Mouse (Mus musculus) MEL (cell line): ENCODE results near the gene Fzd9. TPM values are rescaled to one million over a fixed set of nuclear protein-coding genes. Genes with fewer than 3 reads are reported as not detected.

ENCODE experiments used
- DNase-seq: peaks from one replicate; pipeline ENCODE4 v3.0.0; 2011; ENCODE audit warnings: low read depth, low spot score
- H3K27ac ChIP-seq: 2 replicates; pipeline ENCODE4 v1.5.1; 2012; ENCODE audit warnings: low read depth, mild to moderate bottlenecking, control low read depth, low read length, moderate library complexity; ENCODE audit not compliant: control insufficient read depth
- H3K27me3 ChIP-seq, 2 experiments: fragments of 150-350 bp in 1 of 2; sonication (generic) in 1 of 2; 2 replicates each; pipeline ENCODE4 v1.6.1; 2012; ENCODE audit warnings: low read length in 2 of 2, mild to moderate bottlenecking in 2 of 2, improper control_type of control experiment in 1 of 2, moderate library complexity in 1 of 2; ENCODE audit not compliant: insufficient read depth in 2 of 2, control insufficient read depth in 1 of 2
- H3K36me3 ChIP-seq, 2 experiments: 2 replicates each; pipeline ENCODE4 v1.6.1; 2012 to 2014; ENCODE audit warnings: low read length in 2 of 2, improper control_type of control experiment in 1 of 2, inconsistent platforms in 1 of 2, mild to moderate bottlenecking in 1 of 2; ENCODE audit not compliant: insufficient read depth in 2 of 2, control insufficient read depth in 1 of 2
- H3K4me1 ChIP-seq, 2 experiments: fragments of 150-350 bp in 1 of 2; sonication (generic) in 1 of 2; 2 replicates each; pipeline ENCODE4 v1.6.1; 2012; ENCODE audit warnings: low read length in 2 of 2, improper control_type of control experiment in 1 of 2, mild to moderate bottlenecking in 1 of 2; ENCODE audit not compliant: insufficient read depth in 2 of 2, control insufficient read depth in 1 of 2
- H3K4me3 ChIP-seq, 2 experiments: fragments of 150-350 bp in 1 of 2; sonication (generic) in 1 of 2; 2 replicates each; pipeline ENCODE4 v1.5.1; 2012; ENCODE audit warnings: low read depth in 2 of 2, low read length in 2 of 2, mild to moderate bottlenecking in 2 of 2, moderate library complexity in 2 of 2, control low read depth in 1 of 2, improper control_type of control experiment in 1 of 2; ENCODE audit not compliant: control insufficient read depth in 1 of 2, insufficient read depth in 1 of 2
- H3K79me2 ChIP-seq: 2 replicates; pipeline ENCODE4 v1.6.1; 2012; ENCODE audit warnings: mild to moderate bottlenecking, low read length, moderate library complexity; ENCODE audit not compliant: control insufficient read depth, poor library complexity, insufficient read depth
- H3K9ac ChIP-seq: 2 replicates; pipeline ENCODE4 v1.6.1; 2012; ENCODE audit warnings: low read depth, mild to moderate bottlenecking, control low read depth, low read length, moderate library complexity; ENCODE audit not compliant: control insufficient read depth, poor library complexity, severe bottlenecking
- H3K9me3 ChIP-seq: fragments of 150-350 bp; sonication (generic); replicated peaks from 2 replicates; pipeline ENCODE4 v1.6.1; 2012; ENCODE audit warnings: mild to moderate bottlenecking, low read length, improper control_type of control experiment, moderate library complexity; ENCODE audit not compliant: insufficient read depth
- BHLHE40 ChIP-seq: IDR thresholded peaks from 2 replicates; pipeline ENCODE4 v1.6.1; 2012; ENCODE audit warnings: low read depth, mild to moderate bottlenecking, inconsistent platforms, low read length, improper control_type of control experiment, borderline replicate concordance
- CHD1 ChIP-seq: IDR thresholded peaks from 2 replicates; pipeline ENCODE4 v1.6.1; 2012; ENCODE audit warnings: low read depth, mild to moderate bottlenecking, inconsistent platforms, low read length, improper control_type of control experiment
- CTCF ChIP-seq, 3 experiments: IDR thresholded peaks in 2 of 3; conservative IDR thresholded peaks in 1 of 3; 2 replicates each; pipeline ENCODE4 v1.5.1; 2011 to 2012; ENCODE audit warnings: low read length in 3 of 3, low read depth in 2 of 3, mild to moderate bottlenecking in 2 of 3, improper control_type of control experiment in 1 of 3, inconsistent platforms in 1 of 3, mixed read lengths in 1 of 3, moderate library complexity in 1 of 3; ENCODE audit not compliant: control insufficient read depth in 1 of 3, insufficient read depth in 1 of 3, poor library complexity in 1 of 3, severe bottlenecking in 1 of 3
- E2F4 ChIP-seq: IDR thresholded peaks from 2 replicates; pipeline ENCODE4 v1.6.1; 2011; ENCODE audit warnings: low read depth, low read length, improper control_type of control experiment, borderline replicate concordance
- ELF1 ChIP-seq: IDR thresholded peaks from 2 replicates; pipeline ENCODE4 v1.6.1; 2014; ENCODE audit warnings: low read depth, mild to moderate bottlenecking, inconsistent platforms, low read length, improper control_type of control experiment, moderate library complexity
- GABPA ChIP-seq: IDR thresholded peaks from 2 replicates; pipeline ENCODE4 v1.6.1; 2012; ENCODE audit warnings: low read depth, mild to moderate bottlenecking, inconsistent platforms, low read length, improper control_type of control experiment, moderate library complexity
- JUND ChIP-seq: IDR thresholded peaks from 2 replicates; pipeline ENCODE4 v1.6.1; 2011; ENCODE audit warnings: low read depth, mild to moderate bottlenecking, improper control_type of control experiment, low read length
- KAT2A ChIP-seq: conservative IDR thresholded peaks from 2 replicates; pipeline ENCODE4 v1.6.1; 2012; ENCODE audit warnings: low read depth, low read length, improper control_type of control experiment, inconsistent platforms
- MAFK ChIP-seq: IDR thresholded peaks from 2 replicates; pipeline ENCODE4 v1.6.1; 2011; ENCODE audit warnings: low read depth, mild to moderate bottlenecking, low read length, improper control_type of control experiment, borderline replicate concordance
- MYC ChIP-seq: IDR thresholded peaks from 2 replicates; pipeline ENCODE4 v1.6.1; 2011; ENCODE audit warnings: low read depth, mild to moderate bottlenecking, low read length, improper control_type of control experiment, moderate library complexity
- NELFE ChIP-seq: IDR thresholded peaks from 2 replicates; pipeline ENCODE4 v1.6.1; 2011; ENCODE audit warnings: low read depth, low read length, improper control_type of control experiment
- POLR2A ChIP-seq, 2 experiments: IDR thresholded peaks; 2 replicates each; pipeline ENCODE4 v1.6.1; 2011 to 2012; ENCODE audit warnings: low read length in 2 of 2, mild to moderate bottlenecking in 2 of 2, control low read depth in 1 of 2, improper control_type of control experiment in 1 of 2, low read depth in 1 of 2, moderate library complexity in 1 of 2; ENCODE audit not compliant: control insufficient read depth in 1 of 2, insufficient read depth in 1 of 2, poor library complexity in 1 of 2
- POLR2AphosphoS5 ChIP-seq: IDR thresholded peaks from 2 replicates; pipeline ENCODE4 v1.6.1; 2012; ENCODE audit warnings: low read depth, borderline replicate concordance, mild to moderate bottlenecking, inconsistent platforms, low read length, moderate library complexity, mixed read lengths
- TCF12 ChIP-seq: IDR thresholded peaks from 2 replicates; pipeline ENCODE4 v1.6.1; 2014; ENCODE audit warnings: low read depth, mild to moderate bottlenecking, inconsistent platforms, low read length, improper control_type of control experiment, moderate library complexity
- UBTF ChIP-seq: IDR thresholded peaks from 2 replicates; pipeline ENCODE4 v1.6.1; 2012; ENCODE audit warnings: low read depth, mild to moderate bottlenecking, inconsistent platforms, low read length, improper control_type of control experiment, moderate library complexity, borderline replicate concordance; ENCODE audit not compliant: insufficient read depth
- USF1 ChIP-seq: IDR thresholded peaks from 2 replicates; pipeline ENCODE4 v1.6.1; 2014; ENCODE audit warnings: low read depth, mild to moderate bottlenecking, inconsistent platforms, low read length, improper control_type of control experiment, moderate library complexity
- USF2 ChIP-seq, 2 experiments: IDR thresholded peaks; 2 replicates each; pipeline ENCODE4 v1.6.1; 2011 to 2012; ENCODE audit warnings: improper control_type of control experiment in 2 of 2, low read length in 2 of 2, borderline replicate concordance in 1 of 2, inconsistent platforms in 1 of 2, low read depth in 1 of 2, mild to moderate bottlenecking in 1 of 2; ENCODE audit not compliant: insufficient read depth in 1 of 2
- ZC3H11A ChIP-seq: IDR thresholded peaks from 2 replicates; pipeline ENCODE4 v1.6.1; 2012; ENCODE audit warnings: low read depth, mild to moderate bottlenecking, inconsistent platforms, low read length, improper control_type of control experiment
- ZKSCAN1 ChIP-seq: IDR thresholded peaks from 2 replicates; pipeline ENCODE4 v1.6.1; 2012; ENCODE audit warnings: low read depth, mild to moderate bottlenecking, inconsistent platforms, low read length, improper control_type of control experiment, moderate library complexity
- polyA plus RNA-seq, 2 experiments: library from polyadenylated mRNA; stranded (reverse) in 1 of 2; unstranded in 1 of 2; fragments of >175 nt in 1 of 2; fragments of >200 nt in 1 of 2; gene quantifications; 2 replicates each; pipeline versions ENCODE4 v1.2.1 to v1.2.4; 2012; ENCODE audit warnings: low replicate concordance in 2 of 2, low read depth in 1 of 2; ENCODE audit not compliant: insufficient read length in 2 of 2, insufficient read depth in 1 of 2, missing spikeins in 1 of 2
- total RNA-seq: library from RNA; depleted of rRNA; stranded (reverse); fragments of 300-350 nt; gene quantifications from 2 replicates; pipeline ENCODE4 v1.2.3, GENCODE M21; 2012

Gene Fzd9
- total and polyA plus RNA-seq, 3 experiments: 6.2 to 9.8 TPM; not detected in 1

GRCm38 (mm10) chr5:135248956-135249676, 1.9 kb downstream of the Fzd9 start:
- Histone ChIP-seq H3K79me2 (peaks cover 3% of the 10 kb centered on the region; the same call in 1 of the 2 replicates), H3K4me3 (no peak overlapping the region), H3K9ac (no peak overlapping the region), H3K27me3 (no peaks in the 10 kb centered on the region), H3K4me1 (peaks cover 0 to 11% of the 10 kb centered on the region in 2 experiments; a peak in 2 of 4 replicates), H3K27ac (no peak overlapping the region), H3K36me3 (peaks cover 0 to 7% of the 10 kb centered on the region in 2 experiments; a peak in 2 of 4 replicates), H3K9me3 (no peaks in the 10 kb centered on the region)
- no peak for DNase-seq
- TF ChIP-seq POLR2A (IDR thresholded peaks at IDR 0.05; ENCODE audit: control insufficient read depth in 1 of 2, insufficient read depth in 1 of 2, low read depth in 1 of 2, low read length in 2 of 2, poor library complexity in 1 of 2) (peak in 1 of 2 experiments; percentile 19; a peak in 1 of 4 replicates), CHD1 (no peak)

GRCm38 (mm10) chr5:135247337-135247736, 3.7 kb downstream of the Fzd9 start:
- Histone ChIP-seq H3K4me3 (no peak overlapping the region), H3K9ac (no peak overlapping the region), H3K9me3 (no peaks in the 10 kb centered on the region), H3K27ac (no peak overlapping the region), H3K79me2 (peaks cover 3% of the 10 kb centered on the region; the same call in 1 of the 2 replicates), H3K27me3 (no peaks in the 10 kb centered on the region), H3K4me1 (peaks cover 0 to 11% of the 10 kb centered on the region in 2 experiments; a peak in 2 of 4 replicates), H3K36me3 (peaks cover 0 to 12% of the 10 kb centered on the region in 2 experiments; a peak in 2 of 4 replicates)
- TF ChIP-seq POLR2AphosphoS5: peak; percentile 83; the same call in 1 of the 2 replicates
- no peak for TF ChIP-seq ZC3H11A
- no peak for DNase-seq

- Histone ChIP-seq H3K36me3 (peaks cover 0 to 12% of the 10 kb centered on the region in 2 experiments; a peak in 2 of 4 replicates), H3K9ac (no peak overlapping the region), H3K4me3 (no peak overlapping the region), H3K4me1 (peaks cover 0 to 11% of the 10 kb centered on the region in 2 experiments; a peak in 2 of 4 replicates), H3K27me3 (no peaks in the 10 kb centered on the region), H3K9me3 (no peaks in the 10 kb centered on the region), H3K79me2 (peaks cover 3% of the 10 kb centered on the region; the same call in 1 of the 2 replicates)
- DNase-seq: no peak
- TF ChIP-seq BHLHE40: no peak
- no peak for TF ChIP-seq TCF12
- TF ChIP-seq ZC3H11A: no peak
- TF ChIP-seq NELFE: no peak
- TF ChIP-seq MAFK: no peak
- TF ChIP-seq UBTF: no peak
- no peak for TF ChIP-seq USF1
- TF ChIP-seq GABPA: no peak
- no peak for TF ChIP-seq ELF1
- no peak for TF ChIP-seq JUND
- TF ChIP-seq USF2 (IDR thresholded peaks at IDR 0.05; ENCODE audit: borderline replicate concordance in 1 of 2, insufficient read depth in 1 of 2, low read depth in 1 of 2, low read length in 2 of 2): no peak
- TF ChIP-seq ZKSCAN1: no peak
- no peak for TF ChIP-seq CTCF (IDR thresholded peaks at IDR 0.05 in 2 of 3, conservative IDR thresholded peaks at IDR 0.05 in 1 of 3; ENCODE audit: control insufficient read depth in 1 of 3, insufficient read depth in 1 of 3, low read depth in 2 of 3, low read length in 3 of 3, poor library complexity in 1 of 3, severe bottlenecking in 1 of 3)
- TF ChIP-seq KAT2A: no peak
- no peak for TF ChIP-seq E2F4
- TF ChIP-seq MYC: no peak
- TF ChIP-seq, all 39 proteins: peak for 0
- no peak overlapping the region for H3K27ac ChIP-seq
Observed at GRCm38 (mm10) chr5:135246531-135246930, 4.5 kb downstream of the Fzd9 start.
